11 mouse cellular contexts compared by ENCODE assay signal in genomic region chr3:155092081-155092480, GRCm38 (mm10). TPM values are rescaled to one million over a fixed set of nuclear protein-coding genes. Genes with fewer than 3 reads are reported as not detected.
DNase-seq lines count a peak whose midpoint lies in the region; ATAC-seq and TF ChIP-seq lines count a peak whose summit lies in the region.
"Had no signal": no experiment of that assay in that cellular context is flagged by ENCODE, and none has a peak within 500 bp of the region (broad histone marks: within the 10 kb centered on the region; RNA-seq: fewer than 3 reads in every experiment).

No protein-coding gene starts in this region.

- no peak for TF ChIP-seq CTCF in heart, adult 2 months (IDR thresholded peaks at IDR 0.05)

- no peak for TF ChIP-seq POLR2A in heart, adult 2 months (IDR thresholded peaks at IDR 0.05; ENCODE audit: insufficient read depth, low read depth, low read length)

- ATAC-seq in heart, embryonic 14.5 days (ENCODE audit: insufficient number of reproducible peaks, insufficient read depth, low FRiP score, low read depth), result no peak
- ATAC-seq in hindbrain, embryonic 13.5 days (ENCODE audit: low FRiP score), result no peak
- no peak for ATAC-seq in midbrain, embryonic 11.5 days (ENCODE audit: low FRiP score)

- H3K27ac ChIP-seq in heart, embryonic 14.5 days (replicated peaks in 1 of 2; ENCODE audit: control insufficient read depth in 1 of 2, insufficient read depth in 1 of 2, low read depth in 2 of 2, low read length in 2 of 2), result no peak overlapping the region
- no peak overlapping the region for H3K27ac ChIP-seq in heart, adult 2 months
- H3K27ac ChIP-seq in hindbrain, embryonic 13.5 days, result no peak overlapping the region
- H3K27ac ChIP-seq in midbrain, embryonic 11.5 days (ENCODE audit: low read depth, low read length), result no peak overlapping the region

- DNase-seq in heart, adult 2 months, result no peak
- DNase-seq in MN1 (ENCODE audit: low spot score), result peak; percentile 11
- no peak for DNase-seq in midbrain, embryonic 11.5 days (ENCODE audit: low spot score, missing footprints)
- DNase-seq in adrenal gland, postnatal 14 days, result no peak
- no peak for DNase-seq in gastrocnemius, adult 18-20 months (ENCODE audit: low spot score)
- DNase-seq in spleen, postnatal 10 days (ENCODE audit: low spot score in 2 of 2), result no peak
- DNase-seq: cerebellum, adult 9-11 months; kidney, postnatal 10 days had no signal

- no peaks in the 10 kb centered on the region; a peak in 1 of 4 replicates for H3K4me1 ChIP-seq in heart, embryonic 14.5 days (ENCODE audit: control insufficient read depth in 2 of 2, insufficient read depth in 2 of 2, low read length in 2 of 2)
- H3K4me1 ChIP-seq in heart, adult 2 months (ENCODE audit: control insufficient read depth, insufficient read depth, low read length), result peaks cover 2% of the 10 kb centered on the region
- H3K4me1 ChIP-seq in hindbrain, embryonic 13.5 days (replicated peaks), result peaks cover 11% of the 10 kb centered on the region
- peaks cover 3% of the 10 kb centered on the region; the same call in 1 of the 2 replicates for H3K4me1 ChIP-seq in midbrain, embryonic 11.5 days (ENCODE audit: control insufficient read depth, insufficient read depth, low read length)

- no peaks in the 10 kb centered on the region for H3K27me3 ChIP-seq in heart, embryonic 14.5 days (ENCODE audit: control insufficient read depth, insufficient read depth, low read length)
- H3K27me3 ChIP-seq in heart, adult 2 months (ENCODE audit: control insufficient read depth, insufficient read depth, low read length), result no peaks in the 10 kb centered on the region
- no peaks in the 10 kb centered on the region for H3K27me3 ChIP-seq in hindbrain, embryonic 13.5 days
- no peaks in the 10 kb centered on the region for H3K27me3 ChIP-seq in midbrain, embryonic 11.5 days (ENCODE audit: control insufficient read depth, insufficient read depth, low read length)

- 95% methylated on average over 6 of the region's 6 CpGs for WGBS in heart, embryonic 14.5 days
- WGBS in heart, adult 2 months, result 91% methylated on average over 6 of the region's 6 CpGs
- WGBS in hindbrain, embryonic 13.5 days, result 97% methylated on average over 6 of the region's 6 CpGs
- WGBS in midbrain, embryonic 11.5 days, result 96% methylated on average over 6 of the region's 6 CpGs

- no peak overlapping the region for H3K9ac ChIP-seq in heart, embryonic 14.5 days (ENCODE audit: low read length)
- no peak overlapping the region for H3K9ac ChIP-seq in heart, adult 2 months (ENCODE audit: low read depth, low read length)
- no peak overlapping the region for H3K9ac ChIP-seq in hindbrain, embryonic 13.5 days
- H3K9ac ChIP-seq in midbrain, embryonic 11.5 days (ENCODE audit: low read length), result no peak overlapping the region

- peak overlapping the region in 1 of 2 experiments; percentile 55; a peak in 2 of 4 replicates for H3K4me3 ChIP-seq in heart, embryonic 14.5 days (ENCODE audit: control insufficient read depth in 1 of 2, insufficient read depth in 1 of 2, low read depth in 1 of 2, low read length in 2 of 2)
- no peak overlapping the region for H3K4me3 ChIP-seq in heart, adult 2 months
- peak overlapping the region; percentile 62 for H3K4me3 ChIP-seq in hindbrain, embryonic 13.5 days
- no peak overlapping the region; the same call in 1 of the 2 replicates for H3K4me3 ChIP-seq in midbrain, embryonic 11.5 days (ENCODE audit: low read depth, low read length)

- no peak for TF ChIP-seq EP300 in heart, adult 2 months (IDR thresholded peaks at IDR 0.05; ENCODE audit: insufficient read depth, low read depth, low read length)

- intact Hi-C loops in heart, adult 2 months (cut with DNase I), result loop anchor here (2.0 kb wide), 1 partner anchor 495 kb away; the partner anchor contains the start of genes Cryz and Tyw3

- H3K9me3 ChIP-seq in heart, embryonic 14.5 days (ENCODE audit: control insufficient read depth, low read length), result no peaks in the 10 kb centered on the region
- H3K9me3 ChIP-seq in hindbrain, embryonic 13.5 days, result no peaks in the 10 kb centered on the region
- no peaks in the 10 kb centered on the region for H3K9me3 ChIP-seq in midbrain, embryonic 11.5 days (ENCODE audit: control insufficient read depth, low read length)

- H3K79me2 ChIP-seq in heart, adult 2 months (replicated peaks; ENCODE audit: control insufficient read depth, insufficient read depth, low read length), result no peaks in the 10 kb centered on the region

- H3K4me2 ChIP-seq in heart, embryonic 14.5 days (ENCODE audit: low read length), result peak overlapping the region; percentile 70
- H3K4me2 ChIP-seq in hindbrain, embryonic 13.5 days, result peak overlapping the region; percentile 67
- peak overlapping the region; percentile 37; the same call in 1 of the 2 replicates for H3K4me2 ChIP-seq in midbrain, embryonic 11.5 days

- peaks cover 28% of the 10 kb centered on the region for H3K36me3 ChIP-seq in heart, embryonic 14.5 days (ENCODE audit: control insufficient read depth, insufficient read depth, low read length)
- H3K36me3 ChIP-seq in heart, adult 2 months (ENCODE audit: control insufficient read depth, insufficient read depth, low read length), result no peaks in the 10 kb centered on the region; the same call in none of the 2 replicates
- peaks cover 8% of the 10 kb centered on the region for H3K36me3 ChIP-seq in hindbrain, embryonic 13.5 days
- peaks cover 4% of the 10 kb centered on the region; the same call in 1 of the 2 replicates for H3K36me3 ChIP-seq in midbrain, embryonic 11.5 days (ENCODE audit: control insufficient read depth, insufficient read depth, low read length)

RNA-seq across cellular contexts. Expression of gene Fpgt, which starts 1.1 kb away (rescaled TPM):
- polyA plus RNA-seq in heart, embryonic 14.5 days (2014; fragmentation: Nextera tagmentation; extraction: Ambion mirVana), result 14.3 and 16.6 TPM in 2 replicates
- 10 to 100 TPM; 13.3 to 13.9 TPM for total RNA-seq in heart, adult 2 months (2021)
- 9.4 and 19.7 TPM in 2 replicates for polyA plus RNA-seq in heart, adult 2 months (2012; rRNA removed)
- 18.1 and 20.4 TPM in 2 replicates for polyA plus RNA-seq in hindbrain, embryonic 13.5 days (2015; fragmentation: Nextera tagmentation; extraction: Ambion mirVana)
- 22.8 and 25.3 TPM in 2 replicates for polyA plus RNA-seq in midbrain, embryonic 11.5 days (2014; fragmentation: Nextera tagmentation; extraction: Ambion mirVana)
- total RNA-seq in adrenal gland, postnatal 14 days (2021), result 20.3 and 21.2 TPM in 2 replicates
- 1 to 10 TPM; 7.5 to 8.8 TPM for total RNA-seq in gastrocnemius, adult 18-20 months (2021)

RNA-seq across cellular contexts. Expression of gene Lrriq3, which starts 1.2 kb away (rescaled TPM):
- 0.54 and 0.57 TPM in 2 replicates for polyA plus RNA-seq in heart, embryonic 14.5 days (2014; fragmentation: Nextera tagmentation; extraction: Ambion mirVana)
- total RNA-seq in heart, adult 2 months (2021), result under 1 TPM; 0.30 to 0.42 TPM
- 0.16 and 0.23 TPM in 2 replicates for polyA plus RNA-seq in heart, adult 2 months (2012; rRNA removed)
- 1.0 and 1.3 TPM in 2 replicates for polyA plus RNA-seq in hindbrain, embryonic 13.5 days (2015; fragmentation: Nextera tagmentation; extraction: Ambion mirVana)
- 1.4 and 1.7 TPM in 2 replicates for polyA plus RNA-seq in midbrain, embryonic 11.5 days (2014; fragmentation: Nextera tagmentation; extraction: Ambion mirVana)
- total RNA-seq in adrenal gland, postnatal 14 days (2021), result 0.74 and 0.94 TPM in 2 replicates
- total RNA-seq in gastrocnemius, adult 18-20 months (2021), result under 1 TPM; 0.21 to 0.32 TPM

RNA-seq across cellular contexts. Expression of gene Tnni3k, which starts 36.9 kb away (rescaled TPM):
- 65.6 and 76.8 TPM in 2 replicates for polyA plus RNA-seq in heart, embryonic 14.5 days (2014; fragmentation: Nextera tagmentation; extraction: Ambion mirVana)
- total RNA-seq in heart, adult 2 months (2021), result 10 to 100 TPM; 69.7 to 75.9 TPM
- polyA plus RNA-seq in heart, adult 2 months (2012; rRNA removed), result 69.9 and 113 TPM in 2 replicates
- polyA plus RNA-seq in hindbrain, embryonic 13.5 days (2015; fragmentation: Nextera tagmentation; extraction: Ambion mirVana), result 0.21 and 0.26 TPM in 2 replicates
- 0.04 and 0.08 TPM in 2 replicates for polyA plus RNA-seq in midbrain, embryonic 11.5 days (2014; fragmentation: Nextera tagmentation; extraction: Ambion mirVana)
- total RNA-seq in adrenal gland, postnatal 14 days (2021), result not detected in 2 replicates
- total RNA-seq in gastrocnemius, adult 18-20 months (2021), result not detected
- total RNA-seq: ES-E14 had no signal

Comparison
In these comparisons a context has a peak if more than half of its experiments do, and no peak if none do; other contexts are left out.
1. RNA of gene Tnni3k, which starts 36.9 kb away (polyA plus RNA-seq): 69.9 to 113 TPM in heart, adult 2 months and 65.6 to 76.8 TPM in heart, embryonic 14.5 days; 0.21 to 0.26 TPM in hindbrain, embryonic 13.5 days and 0.04 to 0.08 TPM in midbrain, embryonic 11.5 days; every median in the first group is over 10 times any median in the second.
2. Peak in every context shown above with its lines, with median percentiles within 50 percentile points of each other: H3K4me2 ChIP-seq.